Mouse (Mus musculus): ENCODE measurements around the gene Camkk1. TPM values are rescaled to one million over a fixed set of nuclear protein-coding genes. Genes with fewer than 3 reads are reported as not detected.

Camkk1 gene
- polyA plus RNA-seq, 1 experiment from 2014 or later: 32.2 TPM

DNA sequence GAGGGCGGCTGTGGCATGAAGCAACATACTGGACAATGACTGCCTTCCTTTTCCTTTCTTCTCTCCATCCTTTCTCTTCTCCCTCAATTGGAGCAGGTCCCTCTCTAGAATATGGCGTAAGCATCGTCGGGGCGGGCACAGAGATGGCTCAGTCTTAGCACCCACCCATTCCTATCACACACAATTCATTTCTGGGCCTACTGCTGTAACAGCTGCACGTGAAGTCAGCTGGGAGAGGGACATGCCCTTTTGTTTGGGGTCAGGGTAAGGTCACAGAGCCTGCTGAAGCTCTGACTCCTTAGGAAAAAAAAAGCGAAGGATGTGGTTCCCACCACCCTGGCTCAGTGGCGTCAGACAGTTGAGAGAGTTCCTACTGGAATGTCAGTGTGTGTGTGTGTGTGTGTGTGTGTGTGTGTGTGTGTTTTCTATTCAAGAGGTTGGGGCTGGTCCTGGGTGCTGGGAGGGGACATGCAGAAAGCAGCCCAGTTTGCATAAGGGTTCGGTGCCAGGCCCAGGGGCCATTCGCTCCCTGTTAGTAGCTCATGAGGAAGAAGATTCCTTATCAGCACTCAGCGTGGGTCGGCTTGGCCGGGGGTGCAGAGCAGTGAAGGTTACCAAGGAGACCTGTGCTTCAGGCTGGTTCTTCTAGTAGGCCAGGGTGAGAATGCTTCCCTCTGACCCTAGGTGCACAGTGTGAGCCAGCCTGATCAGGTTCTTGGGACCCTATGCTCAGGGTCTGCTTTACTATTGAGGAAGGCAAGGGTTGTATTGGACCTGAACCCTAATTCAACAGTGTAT is 21.1 kb upstream of the Camkk1 start:
- Histone ChIP-seq H3K9ac (no peak overlapping the region), H3K4me2 (no peak overlapping the region), H3K27ac (replicated peaks) (no peak overlapping the region), H3K27me3 (no peaks in the 10 kb centered on the region), H3K4me3 (no peak overlapping the region), H3K36me3 (no peaks in the 10 kb centered on the region), H3K9me3 (no peaks in the 10 kb centered on the region), H3K4me1 (replicated peaks) (no peaks in the 10 kb centered on the region)
- 75% methylated on average over 13 of the region's 13 CpGs for WGBS
- ATAC-seq (ENCODE audit: low FRiP score, low read depth): no peak

DNA sequence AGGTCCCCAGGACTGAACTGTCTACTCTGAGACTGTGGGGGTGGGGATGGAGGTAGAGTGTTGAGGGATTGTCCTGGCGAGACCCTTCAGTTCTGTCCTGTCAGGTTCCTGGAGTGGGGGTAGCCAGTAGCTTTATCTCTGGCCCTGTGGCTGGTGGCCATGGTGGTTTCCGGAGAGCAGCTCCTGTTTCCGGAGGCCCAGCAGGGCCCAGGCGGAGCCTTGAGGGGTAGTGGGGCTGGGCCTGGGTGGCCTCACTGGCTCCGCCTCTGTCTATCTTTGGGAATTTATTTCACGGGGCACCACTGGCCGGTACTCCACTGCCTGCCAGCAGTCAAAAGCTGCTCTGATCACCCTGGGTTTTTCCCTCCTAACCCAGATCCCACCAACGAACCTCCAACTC is 20.0 kb upstream of the Camkk1 start, which contains the start of gene P2rx1:
Gene P2rx1 (plus strand): TSS at position 333 of the 400 bp plus-strand sequence.
- Histone ChIP-seq H3K4me1 (replicated peaks) (no peaks in the 10 kb centered on the region), H3K4me2 (no peak within 1 kb of the TSS), H3K9me3 (no peaks in the 10 kb centered on the region), H3K4me3 (no peak within 1 kb of the TSS), H3K27me3 (no peaks in the 10 kb centered on the region), H3K36me3 (no peaks in the 10 kb centered on the region), H3K9ac (no peak within 1 kb of the TSS), H3K27ac (replicated peaks) (no peak within 1 kb of the TSS)
- ATAC-seq (ENCODE audit: low FRiP score, low read depth): no peak
- WGBS: 59% methylated on average over 8 of the region's 8 CpGs

DNA sequence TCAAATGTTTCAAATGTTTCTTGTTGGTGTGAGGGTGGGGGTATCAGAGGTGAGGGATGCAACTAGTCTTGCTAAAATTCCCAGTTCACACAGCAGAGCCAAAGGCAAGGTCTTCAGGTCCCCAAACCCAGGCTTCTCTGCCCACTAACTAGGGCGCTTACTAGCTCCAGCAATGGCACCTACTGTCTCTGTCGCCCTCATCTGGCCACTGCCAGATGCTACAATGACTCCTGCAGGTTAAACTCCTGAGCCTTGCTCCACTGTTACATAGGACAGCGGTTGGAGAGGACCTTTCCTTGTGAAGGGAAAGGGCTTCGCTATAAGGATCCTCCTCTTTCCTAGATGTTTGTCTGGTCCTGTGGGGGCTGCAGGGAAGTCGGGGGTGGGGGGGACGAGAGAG is 17.8 kb upstream of the Camkk1 start:
- H3K4me3 ChIP-seq: no peak overlapping the region
- no peaks in the 10 kb centered on the region for H3K27me3 ChIP-seq
- H3K4me1 ChIP-seq (replicated peaks): no peaks in the 10 kb centered on the region
- no peak overlapping the region for H3K9ac ChIP-seq
- H3K4me2 ChIP-seq: no peak overlapping the region
- no peaks in the 10 kb centered on the region for H3K9me3 ChIP-seq
- H3K27ac ChIP-seq (replicated peaks): no peak overlapping the region
- H3K36me3 ChIP-seq: no peaks in the 10 kb centered on the region
- ATAC-seq (ENCODE audit: low FRiP score, low read depth): 0 out of 2 replicates have a peak, but pooled peaks have one; percentile 11
- 14% methylated on average over 6 of the region's 6 CpGs for WGBS

DNA sequence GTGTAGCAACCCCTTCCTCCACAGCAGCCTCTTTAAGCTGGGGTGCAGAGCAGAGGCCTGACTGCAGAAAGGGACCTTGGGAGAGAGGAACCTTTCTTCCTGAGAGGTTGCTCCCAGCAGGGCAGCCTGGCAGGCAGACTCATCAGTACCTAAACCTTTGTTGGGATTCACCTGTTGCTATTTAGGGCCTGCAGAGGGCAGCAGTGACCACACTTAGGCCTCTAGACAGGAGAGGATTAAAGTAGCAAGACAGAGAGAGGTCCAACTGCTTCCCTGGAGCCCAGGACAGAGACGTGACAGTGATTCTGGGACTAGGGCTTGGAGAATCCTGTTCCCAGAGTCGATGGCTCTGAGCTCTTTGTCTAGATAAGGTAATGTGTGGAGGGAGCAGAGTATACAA is 12.4 kb upstream of the Camkk1 start:
- WGBS: 0% methylated on average over 2 of the region's 2 CpGs
- 0 out of 2 replicates have a peak, but pooled peaks cover 2% of the 10 kb centered on the region for H3K27me3 ChIP-seq
- H3K9me3 ChIP-seq: no peaks in the 10 kb centered on the region
- H3K4me3 ChIP-seq: no peak overlapping the region
- H3K27ac ChIP-seq (replicated peaks): no peak overlapping the region
- peak; percentile 74; the same call in 1 of the 2 replicates for ATAC-seq (ENCODE audit: low FRiP score, low read depth)
- H3K4me1 ChIP-seq (replicated peaks): no peaks in the 10 kb centered on the region
- H3K9ac ChIP-seq: no peak overlapping the region
- H3K4me2 ChIP-seq: no peak overlapping the region
- H3K36me3 ChIP-seq: no peaks in the 10 kb centered on the region

DNA sequence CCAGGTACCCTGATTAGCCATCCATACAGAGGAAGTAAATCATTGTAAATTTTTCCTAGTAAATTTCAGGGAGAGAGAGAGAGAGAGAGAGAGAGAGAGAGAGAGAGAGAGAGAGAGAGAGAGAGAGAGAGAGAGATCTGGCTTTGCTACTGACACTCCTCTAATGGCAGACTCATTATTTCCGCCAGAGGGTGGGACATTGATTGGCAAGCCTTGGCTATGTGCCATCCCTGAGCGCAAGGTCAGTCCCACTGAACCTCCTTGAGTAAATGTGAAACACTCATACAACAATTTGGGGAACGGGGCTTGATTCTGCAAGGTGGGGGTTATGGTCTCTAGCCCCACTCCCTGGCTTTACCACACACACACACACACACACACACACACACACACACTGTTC is 11.7 kb upstream of the Camkk1 start:
- Histone ChIP-seq H3K36me3 (no peaks in the 10 kb centered on the region), H3K27ac (replicated peaks) (no peak overlapping the region), H3K4me3 (no peak overlapping the region), H3K9ac (no peak overlapping the region), H3K9me3 (no peaks in the 10 kb centered on the region), H3K27me3 (0 out of 2 replicates have a peak, but pooled peaks cover 2% of the 10 kb centered on the region), H3K4me2 (no peak overlapping the region), H3K4me1 (replicated peaks) (no peaks in the 10 kb centered on the region)
- ATAC-seq (ENCODE audit: low FRiP score, low read depth): no peak
- 51% methylated on average over 3 of the region's 3 CpGs for WGBS

DNA sequence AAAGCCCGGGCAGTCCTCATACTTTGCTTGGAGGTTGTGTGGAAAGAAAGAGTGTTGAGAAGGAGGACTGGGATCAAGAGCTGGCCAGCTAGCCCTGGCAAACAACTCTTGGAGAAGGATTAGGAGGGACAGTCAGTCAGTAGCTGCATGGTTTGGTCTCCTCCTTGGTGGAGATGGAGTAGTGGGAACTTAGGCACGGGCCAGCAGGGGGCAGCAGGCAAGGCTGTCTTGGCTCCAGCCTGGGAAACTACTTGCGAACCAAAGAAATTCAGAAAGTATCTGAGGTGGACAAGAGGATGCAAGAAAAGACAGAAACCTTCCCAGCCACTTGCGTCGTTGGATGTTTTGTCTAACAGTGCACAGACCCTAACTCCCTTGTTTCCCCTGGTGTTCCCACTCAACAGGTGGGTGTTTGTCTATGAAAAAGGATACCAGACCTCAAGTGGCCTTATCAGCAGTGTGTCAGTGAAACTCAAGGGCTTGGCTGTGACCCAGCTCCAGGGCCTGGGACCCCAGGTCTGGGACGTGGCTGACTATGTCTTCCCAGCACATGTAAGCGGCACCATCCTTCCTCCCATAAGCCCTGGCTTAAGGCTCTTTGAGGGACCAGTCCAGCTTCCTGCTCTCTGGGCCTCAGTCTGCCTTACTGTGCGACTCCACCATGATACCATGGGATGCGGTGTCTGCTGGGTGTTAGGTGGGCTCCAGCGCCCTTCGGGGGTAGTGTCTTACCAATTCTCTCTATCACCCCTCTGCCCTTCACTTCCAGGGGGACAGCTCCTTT is 10.9 kb upstream of the Camkk1 start:
- H3K36me3 ChIP-seq: no peaks in the 10 kb centered on the region
- no peak overlapping the region for H3K27ac ChIP-seq (replicated peaks)
- no peak for ATAC-seq (ENCODE audit: low FRiP score, low read depth)
- no peaks in the 10 kb centered on the region for H3K4me1 ChIP-seq (replicated peaks)
- no peak overlapping the region for H3K4me3 ChIP-seq
- H3K9me3 ChIP-seq: no peaks in the 10 kb centered on the region
- 69% methylated on average over 11 of the region's 11 CpGs for WGBS
- 0 out of 2 replicates have a peak, but pooled peaks cover 2% of the 10 kb centered on the region for H3K27me3 ChIP-seq
- H3K4me2 ChIP-seq: no peak overlapping the region
- H3K9ac ChIP-seq: no peak overlapping the region

DNA sequence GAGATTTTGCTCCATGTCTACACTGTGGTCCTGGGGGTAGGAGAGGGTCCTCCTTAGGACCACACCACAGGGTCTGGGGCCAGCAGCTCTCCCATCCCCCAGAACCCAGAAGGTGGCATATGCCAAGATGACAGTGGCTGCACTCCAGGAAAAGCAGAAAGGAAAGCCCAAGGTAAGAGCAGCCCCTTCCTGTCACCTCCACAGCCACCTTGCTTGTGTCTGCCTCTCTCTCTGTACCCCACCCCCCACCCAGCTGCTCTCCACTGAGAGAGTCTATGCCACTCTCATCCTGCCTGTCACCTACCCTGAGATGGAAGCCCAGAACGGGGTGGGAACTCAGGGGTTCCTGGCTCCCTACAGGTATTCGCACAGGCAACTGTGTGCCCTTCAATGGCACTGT is 10.0 kb upstream of the Camkk1 start:
- H3K27me3 ChIP-seq: 0 out of 2 replicates have a peak, but pooled peaks cover 2% of the 10 kb centered on the region
- H3K9me3 ChIP-seq: no peaks in the 10 kb centered on the region
- no peak overlapping the region for H3K27ac ChIP-seq (replicated peaks)
- no peak overlapping the region for H3K4me3 ChIP-seq
- no peak overlapping the region for H3K9ac ChIP-seq
- H3K4me2 ChIP-seq: no peak overlapping the region
- 72% methylated on average over 2 of the region's 2 CpGs for WGBS
- no peaks in the 10 kb centered on the region for H3K36me3 ChIP-seq
- no peak for ATAC-seq (ENCODE audit: low FRiP score, low read depth)
- H3K4me1 ChIP-seq (replicated peaks): no peaks in the 10 kb centered on the region

DNA sequence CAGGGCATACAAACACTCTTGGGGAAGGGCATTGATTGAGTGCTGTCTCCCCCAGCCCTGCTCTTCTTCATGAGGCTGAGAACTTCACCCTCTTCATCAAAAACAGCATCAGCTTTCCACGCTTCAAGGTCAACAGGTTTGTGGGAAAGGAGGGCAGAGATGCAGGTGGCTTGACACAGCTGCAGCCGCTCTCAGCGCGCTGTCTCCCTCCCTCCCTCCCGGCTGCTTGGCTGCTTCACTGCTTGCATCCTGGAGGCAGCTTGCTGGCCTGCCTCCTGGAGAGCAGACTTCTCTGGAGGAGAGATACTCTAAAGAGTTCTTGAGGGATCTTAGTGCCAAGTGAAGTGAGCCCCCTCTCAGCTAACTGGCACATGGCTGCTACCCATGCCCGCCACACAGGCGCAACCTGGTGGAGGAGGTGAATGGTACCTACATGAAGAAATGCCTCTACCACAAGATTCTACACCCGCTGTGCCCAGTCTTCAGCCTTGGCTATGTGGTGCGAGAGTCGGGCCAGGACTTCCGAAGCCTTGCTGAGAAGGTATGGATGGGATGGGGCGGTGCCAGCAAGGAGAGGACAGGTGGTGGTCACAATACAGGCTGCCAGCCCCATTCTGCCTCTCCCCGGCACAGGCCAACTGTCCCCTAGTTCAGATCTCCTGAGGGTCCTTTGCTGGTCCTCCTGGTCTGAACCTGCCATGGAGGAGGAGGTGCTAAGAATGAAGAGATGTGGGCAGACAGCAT is 9.1 kb upstream of the Camkk1 start:
- H3K4me1 ChIP-seq (replicated peaks): peaks cover 2% of the 10 kb centered on the region; the same call in 1 of the 2 replicates
- WGBS: 61% methylated on average over 13 of the region's 13 CpGs
- ATAC-seq (ENCODE audit: low FRiP score, low read depth): no peak
- no peak overlapping the region for H3K4me2 ChIP-seq
- H3K9ac ChIP-seq: peak overlapping the region; percentile 13; the same call in 1 of the 2 replicates
- H3K27ac ChIP-seq (replicated peaks): no peak overlapping the region
- no peaks in the 10 kb centered on the region for H3K36me3 ChIP-seq
- H3K9me3 ChIP-seq: no peaks in the 10 kb centered on the region
- no peak overlapping the region for H3K4me3 ChIP-seq
- 0 out of 2 replicates have a peak, but pooled peaks cover 2% of the 10 kb centered on the region for H3K27me3 ChIP-seq

DNA sequence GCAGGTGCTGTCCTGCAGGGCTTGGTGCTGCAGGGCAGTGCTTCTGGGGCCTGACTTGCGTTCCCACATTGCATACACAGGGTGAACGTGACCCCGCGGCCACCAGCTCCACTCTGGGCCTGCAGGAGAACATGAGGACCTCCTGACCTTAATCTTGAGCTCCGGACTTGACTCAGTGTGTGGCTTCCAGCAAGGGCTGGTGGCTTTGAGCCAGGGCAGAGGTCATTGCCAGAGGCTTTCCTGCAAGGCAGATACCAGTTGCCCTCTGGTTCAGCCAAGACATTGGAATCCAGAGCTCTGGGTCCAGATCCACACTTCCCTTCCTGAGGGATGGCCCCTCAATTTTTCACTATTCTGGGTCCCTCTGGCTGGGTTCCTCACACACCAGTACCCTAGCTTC is 4.8 kb upstream of the Camkk1 start:
- Histone ChIP-seq H3K9me3 (no peaks in the 10 kb centered on the region), H3K4me3 (no peak overlapping the region), H3K27me3 (0 out of 2 replicates have a peak, but pooled peaks cover 7% of the 10 kb centered on the region), H3K36me3 (no peaks in the 10 kb centered on the region), H3K27ac (replicated peaks) (no peak overlapping the region), H3K4me2 (no peak overlapping the region), H3K4me1 (replicated peaks) (peaks cover 22% of the 10 kb centered on the region), H3K9ac (no peak overlapping the region)
- no peak for ATAC-seq (ENCODE audit: low FRiP score, low read depth)
- WGBS: 57% methylated on average over 5 of the region's 5 CpGs

DNA sequence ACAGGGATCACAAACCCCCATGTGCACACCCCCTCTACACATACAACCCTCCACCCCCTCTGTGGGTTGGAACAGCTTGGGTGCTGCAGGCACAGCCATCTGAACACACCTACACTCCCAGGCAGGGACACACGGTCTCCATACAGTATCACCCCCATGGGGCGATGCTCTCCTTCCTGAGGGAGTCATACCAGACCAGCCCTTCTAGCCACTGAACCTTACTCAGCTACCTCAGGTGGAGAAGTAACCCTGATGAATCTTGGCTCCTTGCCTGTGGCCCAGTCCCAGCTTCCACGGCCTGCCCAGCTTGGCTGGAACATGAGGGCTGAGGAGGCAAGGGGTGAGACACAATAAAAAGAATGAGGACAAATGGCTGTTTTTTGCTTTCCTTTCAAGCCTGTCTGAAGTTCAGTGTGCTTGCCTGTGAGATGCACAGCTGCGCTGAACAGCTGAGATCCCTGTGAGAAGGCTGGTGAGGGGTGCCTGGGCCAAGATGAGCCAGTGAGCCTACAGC is 3.9 kb upstream of the Camkk1 start:
- Histone ChIP-seq H3K9ac (no peak overlapping the region), H3K9me3 (no peaks in the 10 kb centered on the region), H3K4me3 (no peak overlapping the region), H3K4me1 (replicated peaks) (peaks cover 29% of the 10 kb centered on the region), H3K27me3 (0 out of 2 replicates have a peak, but pooled peaks cover 7% of the 10 kb centered on the region), H3K4me2 (no peak overlapping the region), H3K27ac (replicated peaks) (peak overlapping the region; percentile 48; the same call in 1 of the 2 replicates), H3K36me3 (no peaks in the 10 kb centered on the region)
- WGBS: 61% methylated on average over 4 of the region's 4 CpGs
- no peak for ATAC-seq (ENCODE audit: low FRiP score, low read depth)

DNA sequence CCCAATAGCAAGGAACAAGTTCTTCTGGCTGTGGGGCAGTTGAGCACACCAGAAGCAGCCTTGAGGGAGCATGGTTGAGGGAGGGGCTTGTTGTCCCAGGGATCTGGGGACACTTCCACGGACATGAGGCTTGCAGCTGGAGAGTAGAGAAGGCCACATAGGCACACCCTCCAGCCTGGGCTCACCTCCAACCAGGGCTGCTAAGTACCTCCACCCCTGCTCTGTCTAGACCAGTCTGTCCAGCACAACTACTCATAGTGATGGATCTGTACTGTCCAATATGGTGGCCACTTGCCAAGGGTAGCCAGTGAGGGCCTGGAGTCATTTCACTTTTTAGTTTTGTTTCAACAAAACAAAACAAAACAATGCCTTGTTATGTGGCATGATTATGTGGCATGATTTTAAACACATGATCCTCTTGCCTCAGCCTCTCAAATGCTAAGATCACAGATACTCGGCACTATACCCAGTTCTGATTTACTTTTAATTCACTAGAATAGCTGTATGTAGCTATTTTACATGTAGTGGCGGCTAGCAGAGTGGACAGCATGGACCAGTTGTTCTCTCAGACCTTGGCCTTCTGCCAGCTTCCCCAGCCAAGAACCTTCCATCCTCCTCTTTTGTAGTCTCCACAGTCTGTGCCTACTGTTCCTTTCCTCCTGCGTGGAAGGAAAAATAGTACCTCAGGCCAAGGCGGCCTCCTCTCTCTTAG is 3.3 kb upstream of the Camkk1 start:
- 62% methylated on average over 5 of the region's 5 CpGs for WGBS
- H3K9ac ChIP-seq: no peak overlapping the region

More for the DNA sequence above, 3.3 kb upstream of the Camkk1 start:
- H3K27me3 ChIP-seq: peaks cover 10% of the 10 kb centered on the region; the same call in 1 of the 2 replicates
- no peaks in the 10 kb centered on the region for H3K36me3 ChIP-seq
- no peaks in the 10 kb centered on the region for H3K9me3 ChIP-seq
- peaks cover 34% of the 10 kb centered on the region for H3K4me1 ChIP-seq (replicated peaks)
- peak overlapping the region; percentile 48 for H3K27ac ChIP-seq (replicated peaks)
- no peak overlapping the region for H3K4me3 ChIP-seq
- no peak for ATAC-seq (ENCODE audit: low FRiP score, low read depth)
- H3K4me2 ChIP-seq: no peak overlapping the region

Measured in hindbrain, embryonic 15.5 days (tissue).